Mouse (Mus musculus): ENCODE data around the gene Sugct.

The Sugct gene

GRCm38 (mm10) chr13:17039727-17040126 lies 655.6 kb downstream of the Sugct start:
- no peak for DNase-seq (ENCODE audit: low read depth in 1 of 2, low spot score in 2 of 2)

DNA sequence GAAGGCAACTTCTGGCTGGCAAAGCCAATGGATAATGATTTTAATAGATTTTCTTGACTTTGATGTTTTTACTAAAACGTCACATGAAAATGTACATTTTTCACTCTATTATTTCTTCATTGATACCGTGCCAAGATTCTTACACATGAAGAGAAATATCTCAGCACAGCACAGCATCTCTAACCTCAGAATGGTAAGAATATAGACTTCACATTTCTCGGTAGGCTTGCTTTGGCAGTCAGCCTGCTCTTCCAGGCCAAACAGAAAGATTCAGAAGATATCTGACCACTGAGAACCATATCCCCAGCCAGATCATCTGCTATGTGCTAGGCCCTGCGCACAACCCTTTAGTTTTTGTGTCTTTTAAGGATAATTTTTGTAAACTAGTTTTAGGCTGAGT lies 657.0 kb downstream of the Sugct start:
- DNase-seq (ENCODE audit: low read depth in 1 of 2, low spot score in 2 of 2) = no peak

GRCm38 (mm10) chr13:17037899-17038298 lies 657.5 kb downstream of the Sugct start:
- DNase-seq (ENCODE audit: low read depth in 1 of 2, low spot score in 2 of 2) = no peak

GRCm38 (mm10) chr13:17030761-17031160 lies 664.6 kb downstream of the Sugct start:
- no peak for DNase-seq (ENCODE audit: low read depth in 1 of 2, low spot score in 2 of 2)

DNA sequence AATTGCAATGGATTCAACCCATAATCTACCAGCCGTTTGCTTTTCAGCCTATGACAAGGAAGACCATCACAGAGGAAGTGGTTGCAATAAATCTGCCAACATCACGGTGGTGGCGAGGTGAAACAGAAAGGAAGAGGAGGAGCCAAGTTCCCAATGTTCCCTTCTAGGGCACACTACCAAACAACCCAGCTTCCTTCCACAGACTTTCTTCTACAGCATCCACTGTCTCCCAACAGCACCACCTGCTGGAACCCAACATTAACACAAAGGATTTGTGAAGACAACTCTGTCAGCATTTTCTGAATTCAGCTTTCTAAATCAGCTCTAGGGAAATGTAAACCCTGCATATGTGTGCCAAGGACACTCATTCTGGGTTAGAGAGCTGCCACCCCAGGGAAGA lies 666.8 kb downstream of the Sugct start:
- DNase-seq (ENCODE audit: low read depth in 1 of 2, low spot score in 2 of 2) = peak in 1 of 2 experiments; percentile 14

DNA sequence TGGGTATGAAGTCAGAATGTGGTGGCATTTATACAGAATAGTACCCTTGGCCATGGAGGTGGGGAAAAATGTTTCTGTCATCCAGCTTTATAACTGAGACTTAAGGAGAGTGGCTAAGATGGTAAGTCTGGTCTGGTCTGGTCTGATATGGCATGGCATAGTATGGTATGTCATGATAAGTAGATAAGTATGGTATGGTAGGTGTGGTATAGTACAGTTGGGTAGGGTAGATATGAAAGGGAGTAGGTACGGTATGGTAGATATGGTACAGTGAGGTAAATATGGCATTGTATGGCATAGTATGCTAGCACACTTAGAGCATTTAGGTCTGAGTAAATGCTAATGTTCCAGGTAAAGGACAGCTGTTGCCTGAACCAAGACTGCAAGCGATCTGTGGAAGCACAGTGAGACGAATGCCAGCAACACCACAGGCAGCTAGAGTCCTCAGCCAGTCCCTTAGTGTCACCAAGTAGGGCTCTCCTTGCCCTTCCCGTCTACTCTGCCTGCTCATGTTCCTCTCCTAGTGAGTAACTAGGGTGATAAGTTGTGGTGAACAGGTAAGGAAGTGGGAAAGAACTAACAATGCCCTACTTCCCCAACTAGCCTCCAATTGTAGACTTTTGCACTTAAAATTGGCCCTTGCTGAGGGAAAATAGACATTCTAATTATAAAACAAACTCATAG lies 667.4 kb downstream of the Sugct start:
- no peak for DNase-seq (ENCODE audit: low read depth in 1 of 2, low spot score in 2 of 2)

DNA sequence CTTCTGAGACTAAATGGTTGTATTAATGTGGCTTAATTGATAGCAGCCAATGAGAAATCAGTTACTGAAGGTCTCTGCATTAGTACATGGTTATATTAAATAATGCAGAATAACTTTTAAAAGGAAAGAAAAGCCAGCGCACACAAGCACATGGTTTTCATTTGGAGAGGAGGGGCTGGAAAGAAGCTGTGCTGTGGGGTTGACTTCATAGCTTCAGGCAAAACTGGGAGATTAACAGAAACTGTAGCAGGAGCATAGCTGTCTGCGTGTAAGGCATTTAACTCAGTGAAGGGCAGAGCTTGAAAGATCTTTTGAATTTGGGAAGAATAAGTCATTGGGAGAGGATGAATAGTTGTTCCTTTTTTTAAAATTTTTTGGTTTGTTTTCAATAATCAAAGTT lies 668.4 kb downstream of the Sugct start:
- DNase-seq (ENCODE audit: low read depth in 1 of 2, low spot score in 2 of 2) = no peak

- DNase-seq (ENCODE audit: low read depth in 1 of 2, low spot score in 2 of 2) = no peak
These were observed 698.9 kb downstream of the Sugct start for GRCm38 (mm10) chr13:16996464-16996863.

DNA sequence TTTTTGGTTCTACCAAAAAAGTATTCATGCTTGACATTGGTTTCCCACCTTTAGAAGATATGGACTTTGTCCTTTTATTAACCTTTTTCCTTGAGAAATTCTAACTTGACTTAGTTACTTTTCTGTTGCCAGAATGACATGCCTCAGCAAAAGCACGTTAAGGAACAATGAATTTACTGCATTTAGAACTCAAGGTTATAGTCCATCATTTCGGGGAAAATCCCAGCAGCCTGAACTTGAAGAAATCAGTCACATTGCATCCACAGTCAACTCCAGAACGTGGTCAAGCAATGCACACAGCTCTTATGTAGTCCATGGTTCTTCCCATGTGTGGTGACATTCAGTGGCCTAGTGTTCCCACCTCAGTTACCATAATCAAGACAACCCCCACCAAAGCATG lies 700.0 kb downstream of the Sugct start:
- no peak for DNase-seq (ENCODE audit: low read depth in 1 of 2, low spot score in 2 of 2)

GRCm38 (mm10) chr13:16977743-16978142 lies 717.6 kb downstream of the Sugct start:
- no peak for DNase-seq (ENCODE audit: low read depth in 1 of 2, low spot score in 2 of 2)

GRCm38 (mm10) chr13:16971277-16971676 lies 724.1 kb downstream of the Sugct start:
- DNase-seq (ENCODE audit: low read depth in 1 of 2, low spot score in 2 of 2) = no peak

- no peak for DNase-seq (ENCODE audit: low read depth in 1 of 2, low spot score in 2 of 2)
These were observed 726.4 kb downstream of the Sugct start for GRCm38 (mm10) chr13:16968995-16969394.

DNA sequence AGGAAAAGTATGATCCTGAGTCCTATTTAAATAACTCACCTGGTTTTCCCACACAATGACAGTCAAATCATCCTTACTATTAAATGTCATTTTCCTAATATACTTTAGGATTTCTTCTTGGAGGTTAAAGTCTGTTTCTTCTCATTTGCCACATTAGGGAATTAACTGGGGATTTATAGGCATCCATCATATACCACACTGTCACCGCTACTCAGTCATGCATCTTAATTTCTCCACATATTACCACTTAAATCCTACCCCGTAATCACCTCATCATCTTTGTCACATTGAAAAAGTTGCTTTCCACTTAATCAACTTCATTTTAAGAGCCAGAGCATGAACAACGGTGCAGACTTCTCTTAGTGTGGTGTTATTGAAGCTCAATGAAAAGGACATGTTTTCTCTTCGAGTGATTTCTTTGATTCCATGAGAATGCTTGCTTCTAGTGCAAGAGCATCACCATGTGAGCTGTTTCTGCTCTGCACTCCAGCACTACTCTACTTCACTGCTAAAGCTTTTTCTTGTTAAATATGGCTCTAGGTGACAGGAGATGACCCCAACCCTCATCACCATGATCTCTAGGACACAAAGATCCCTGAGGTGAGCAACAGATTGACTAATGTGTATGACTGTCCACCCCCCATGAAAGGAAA lies 730.4 kb downstream of the Sugct start:
- no peak for DNase-seq (ENCODE audit: low read depth in 1 of 2, low spot score in 2 of 2)

GRCm38 (mm10) chr13:16952045-16952444 lies 743.3 kb downstream of the Sugct start:
- DNase-seq (ENCODE audit: low read depth in 1 of 2, low spot score in 2 of 2) = no peak

GRCm38 (mm10) chr13:16939466-16939811 lies 755.9 kb downstream of the Sugct start:
- no peak for DNase-seq (ENCODE audit: low read depth in 1 of 2, low spot score in 2 of 2)

- no peak for DNase-seq (ENCODE audit: low read depth in 1 of 2, low spot score in 2 of 2)
These were observed 756.5 kb downstream of the Sugct start for GRCm38 (mm10) chr13:16938552-16939465.

GRCm38 (mm10) chr13:16937422-16938202 lies 757.7 kb downstream of the Sugct start:
- DNase-seq (ENCODE audit: low read depth in 1 of 2, low spot score in 2 of 2) = no peak

- no peak for DNase-seq (ENCODE audit: low read depth in 1 of 2, low spot score in 2 of 2)
These were observed 760.3 kb downstream of the Sugct start for GRCm38 (mm10) chr13:16935029-16935428.

GRCm38 (mm10) chr13:16933600-16933999 lies 761.8 kb downstream of the Sugct start:
- no peak for DNase-seq (ENCODE audit: low read depth in 1 of 2, low spot score in 2 of 2)

- DNase-seq (ENCODE audit: low read depth in 1 of 2, low spot score in 2 of 2) = no peak
These were observed 774.0 kb downstream of the Sugct start for GRCm38 (mm10) chr13:16921305-16921704.

- no peak for DNase-seq (ENCODE audit: low read depth in 1 of 2, low spot score in 2 of 2)
These were observed 779.7 kb downstream of the Sugct start for GRCm38 (mm10) chr13:16915697-16916096.
